Mouse (Mus musculus): ENCODE results near the gene Uhrf1. TPM values are rescaled to one million over a fixed set of nuclear protein-coding genes. Genes with fewer than 3 reads are reported as not detected.
A peak's percentile ranks its signal among the peaks of the same experiment; 100 is the strongest.

Uhrf1 gene
- polyA plus RNA-seq, 1 experiment = 22.6 TPM

DNA sequence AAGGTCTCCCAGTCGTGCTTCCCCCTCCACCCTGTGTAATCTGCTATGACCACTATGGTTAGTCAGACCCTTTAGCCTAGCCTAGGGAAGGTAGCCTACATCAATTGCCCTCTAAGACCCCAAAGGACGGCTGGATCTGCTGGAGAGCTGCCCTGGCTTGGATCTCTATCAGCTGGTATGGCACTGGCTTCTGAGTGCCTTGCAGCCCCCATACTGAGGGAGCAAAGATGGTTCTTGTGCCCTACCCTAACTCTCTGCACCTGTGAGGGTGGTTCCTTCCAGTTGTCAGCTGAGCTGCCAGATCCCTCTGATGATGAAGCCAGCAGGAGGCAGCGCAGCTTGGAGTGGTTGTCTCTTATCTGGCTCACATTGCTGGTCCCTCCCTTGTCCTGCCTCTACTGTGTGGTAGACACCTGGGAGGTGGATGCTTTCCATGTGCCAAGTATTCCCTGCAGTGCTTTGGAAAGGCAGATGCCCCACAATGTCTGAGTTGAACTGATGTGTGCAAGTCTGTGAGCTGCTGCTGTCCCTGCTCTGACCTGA is 56.1 kb downstream of the Uhrf1 start:
- Histone ChIP-seq H3K27me3 (replicated peaks) (no peaks in the 10 kb centered on the region), H3K4me3 (replicated peaks) (peak overlapping the region; percentile 10), H3K9me3 (no peaks in the 10 kb centered on the region), H3K4me1 (peaks cover 91% of the 10 kb centered on the region), H3K36me3 (replicated peaks; ENCODE audit: low read length) (peaks cover 92% of the 10 kb centered on the region)
- TF ChIP-seq FLI1 (IDR thresholded peaks at IDR 0.05; ENCODE audit: low read length) = no peak
- TF ChIP-seq GATA1 (IDR thresholded peaks at IDR 0.05; ENCODE audit: borderline replicate concordance, low read length) = no peak

DNA sequence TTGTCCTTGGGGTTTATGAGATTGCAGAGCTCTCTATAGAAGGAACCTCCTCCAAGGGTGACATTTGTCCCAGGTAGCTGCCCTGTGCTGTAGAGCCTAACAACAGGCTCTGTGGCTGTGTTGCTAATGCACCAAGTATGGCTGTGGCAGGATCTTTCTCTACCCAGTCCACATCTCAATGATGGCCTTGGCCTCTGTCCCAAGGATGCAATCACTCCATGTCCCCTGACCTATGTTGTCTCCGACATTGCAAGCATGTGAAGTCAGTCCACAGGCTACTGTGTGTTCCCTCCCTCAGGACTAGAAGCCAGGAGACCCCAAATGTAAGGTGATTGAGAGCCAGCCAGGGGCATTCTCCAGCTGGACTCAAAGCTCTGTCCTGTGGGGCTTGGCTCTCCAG is 56.7 kb downstream of the Uhrf1 start:
- Histone ChIP-seq H3K9me3 (no peaks in the 10 kb centered on the region), H3K4me1 (peaks cover 97% of the 10 kb centered on the region), H3K36me3 (replicated peaks; ENCODE audit: low read length) (peaks cover 90% of the 10 kb centered on the region), H3K27me3 (replicated peaks) (no peaks in the 10 kb centered on the region), H3K4me3 (replicated peaks) (peak overlapping the region; percentile 43)
- no peak for TF ChIP-seq FLI1 (IDR thresholded peaks at IDR 0.05; ENCODE audit: low read length)
- no peak for TF ChIP-seq GATA1 (IDR thresholded peaks at IDR 0.05; ENCODE audit: borderline replicate concordance, low read length)

DNA sequence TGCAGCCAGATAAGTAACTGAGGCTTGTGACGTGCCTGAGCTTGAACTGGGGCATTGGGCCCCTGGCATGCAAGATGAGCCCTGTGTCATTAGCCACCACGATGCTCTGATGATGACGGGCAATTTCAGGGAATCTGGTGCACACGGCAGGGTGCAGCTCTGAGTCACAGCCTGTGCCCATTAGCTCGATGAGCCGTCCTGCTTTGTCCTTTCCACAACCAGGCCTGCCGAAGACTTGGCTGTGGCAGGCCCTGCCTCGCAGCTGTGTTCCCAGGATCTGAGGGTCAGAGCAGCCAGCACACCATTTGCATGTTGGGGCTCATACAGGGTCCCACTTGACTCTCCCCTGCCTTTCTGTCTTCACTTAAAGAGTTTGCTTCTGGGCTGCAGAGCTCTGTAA is 57.3 kb downstream of the Uhrf1 start:
- TF ChIP-seq GATA1 (IDR thresholded peaks at IDR 0.05; ENCODE audit: borderline replicate concordance, low read length) (peak; percentile 83; the same call in 2 of the 3 replicates), FLI1 (IDR thresholded peaks at IDR 0.05; ENCODE audit: low read length) (no peak)
- Histone ChIP-seq H3K9me3 (no peaks in the 10 kb centered on the region), H3K4me3 (replicated peaks) (peak overlapping the region; percentile 31), H3K36me3 (replicated peaks; ENCODE audit: low read length) (peaks cover 90% of the 10 kb centered on the region), H3K4me1 (peaks cover 98% of the 10 kb centered on the region), H3K27me3 (replicated peaks) (no peaks in the 10 kb centered on the region)

DNA sequence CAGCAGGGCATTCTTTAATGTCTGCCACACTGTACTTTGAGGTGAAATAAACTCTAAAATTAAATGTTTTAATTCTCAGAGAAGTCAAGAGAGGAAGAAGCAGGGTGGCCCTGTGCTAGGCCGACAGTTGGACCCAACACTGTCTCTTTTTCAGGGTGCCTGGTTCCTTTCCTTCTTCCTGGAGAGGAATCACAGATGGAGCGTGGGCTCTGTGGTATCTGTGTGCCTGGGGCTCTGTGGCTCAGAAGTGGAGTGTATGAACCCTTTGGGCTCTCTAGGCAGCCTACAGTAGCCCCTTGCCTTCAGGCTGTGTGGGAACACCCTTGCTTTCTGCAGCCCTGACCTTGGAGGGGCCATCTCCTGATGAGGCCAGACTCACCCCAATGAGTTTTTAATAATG is 58.4 kb downstream of the Uhrf1 start:
- Histone ChIP-seq H3K27me3 (replicated peaks) (no peaks in the 10 kb centered on the region), H3K36me3 (replicated peaks; ENCODE audit: low read length) (peaks cover 86% of the 10 kb centered on the region), H3K4me1 (peaks cover 98% of the 10 kb centered on the region), H3K4me3 (replicated peaks) (peak overlapping the region; percentile 44), H3K9me3 (no peaks in the 10 kb centered on the region)
- TF ChIP-seq FLI1 (IDR thresholded peaks at IDR 0.05; ENCODE audit: low read length) (no peak), GATA1 (IDR thresholded peaks at IDR 0.05; ENCODE audit: borderline replicate concordance, low read length) (no peak)

DNA sequence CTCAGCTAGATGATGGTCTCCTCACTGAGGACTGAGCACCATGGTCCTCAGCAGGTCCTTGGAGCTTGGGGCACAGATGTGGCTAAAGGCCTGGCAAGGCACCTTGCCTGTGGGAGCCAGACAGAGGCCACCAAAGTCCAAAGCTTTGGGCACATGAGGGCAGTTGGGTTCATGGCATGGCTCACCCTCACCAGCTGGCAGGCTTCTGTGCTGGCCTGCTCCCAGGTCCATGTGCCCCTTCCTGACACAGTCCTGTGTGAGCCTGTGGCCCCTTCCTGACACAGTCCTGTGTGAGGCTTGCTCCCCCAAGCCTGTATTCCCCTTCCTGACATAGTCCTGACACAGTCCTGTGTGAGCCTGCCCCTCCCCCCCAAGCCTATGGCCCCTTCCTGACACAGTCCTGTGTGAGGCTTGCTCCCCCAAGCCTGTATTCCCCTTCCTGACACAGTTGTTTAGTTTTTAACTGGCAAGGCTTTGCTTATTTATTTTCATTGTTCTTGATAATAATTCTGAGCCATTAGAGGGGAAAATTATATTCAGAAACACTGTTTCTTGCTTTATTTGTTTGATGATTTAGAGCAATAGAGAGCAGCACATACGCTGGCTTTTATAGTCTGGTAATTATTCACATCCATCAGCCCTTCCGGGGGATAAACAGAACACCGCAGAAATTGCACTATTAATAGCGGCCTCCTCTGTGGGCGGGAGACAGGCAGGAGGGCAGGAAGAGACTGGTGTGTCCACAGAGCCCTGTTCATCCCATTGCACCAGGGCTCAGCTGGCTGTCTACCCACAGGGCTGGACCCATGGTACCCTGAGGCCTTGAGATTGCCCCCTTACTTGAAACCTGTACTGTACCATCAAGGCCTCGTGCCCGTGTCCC is 62.9 kb downstream of the Uhrf1 start:
- Histone ChIP-seq H3K4me3 (replicated peaks) (peak overlapping the region; percentile 78), H3K9me3 (no peaks in the 10 kb centered on the region), H3K36me3 (replicated peaks; ENCODE audit: low read length) (peaks cover 92% of the 10 kb centered on the region), H3K4me1 (peaks cover 100% of the 10 kb centered on the region), H3K27me3 (replicated peaks) (no peaks in the 10 kb centered on the region)
- no peak for TF ChIP-seq GATA1 (IDR thresholded peaks at IDR 0.05; ENCODE audit: borderline replicate concordance, low read length)
- no peak for TF ChIP-seq FLI1 (IDR thresholded peaks at IDR 0.05; ENCODE audit: low read length)

DNA sequence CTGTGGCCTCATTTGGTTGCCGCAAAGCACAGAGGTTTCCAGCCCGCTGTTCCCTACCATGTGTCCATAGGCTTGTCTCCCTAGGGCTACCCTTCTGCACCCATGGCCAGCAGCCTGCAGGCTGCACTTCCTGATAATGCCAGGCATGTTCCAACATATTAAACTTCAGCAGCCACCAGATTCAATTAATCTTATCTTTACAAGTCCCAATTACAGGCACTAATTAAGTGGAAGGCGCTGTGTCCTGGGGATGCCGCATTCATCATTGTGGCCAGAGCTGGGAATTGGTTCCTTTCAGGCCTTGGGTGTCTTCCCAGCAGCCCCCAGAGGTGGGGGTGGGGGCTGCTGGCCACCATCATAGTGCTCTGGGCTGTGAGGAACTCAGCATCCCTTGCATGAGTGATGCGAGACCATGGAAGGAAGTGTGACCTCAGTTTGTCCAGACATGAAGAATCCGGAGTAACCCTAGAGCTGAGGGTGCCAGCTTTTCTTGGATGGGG is 65.2 kb downstream of the Uhrf1 start:
- no peaks in the 10 kb centered on the region for H3K27me3 ChIP-seq (replicated peaks)
- H3K4me3 ChIP-seq (replicated peaks) = no peak overlapping the region
- no peak for TF ChIP-seq GATA1 (IDR thresholded peaks at IDR 0.05; ENCODE audit: borderline replicate concordance, low read length)
- no peak for TF ChIP-seq FLI1 (IDR thresholded peaks at IDR 0.05; ENCODE audit: low read length)
- peaks cover 94% of the 10 kb centered on the region for H3K36me3 ChIP-seq (replicated peaks; ENCODE audit: low read length)
- H3K4me1 ChIP-seq = peaks cover 94% of the 10 kb centered on the region
- no peaks in the 10 kb centered on the region for H3K9me3 ChIP-seq

DNA sequence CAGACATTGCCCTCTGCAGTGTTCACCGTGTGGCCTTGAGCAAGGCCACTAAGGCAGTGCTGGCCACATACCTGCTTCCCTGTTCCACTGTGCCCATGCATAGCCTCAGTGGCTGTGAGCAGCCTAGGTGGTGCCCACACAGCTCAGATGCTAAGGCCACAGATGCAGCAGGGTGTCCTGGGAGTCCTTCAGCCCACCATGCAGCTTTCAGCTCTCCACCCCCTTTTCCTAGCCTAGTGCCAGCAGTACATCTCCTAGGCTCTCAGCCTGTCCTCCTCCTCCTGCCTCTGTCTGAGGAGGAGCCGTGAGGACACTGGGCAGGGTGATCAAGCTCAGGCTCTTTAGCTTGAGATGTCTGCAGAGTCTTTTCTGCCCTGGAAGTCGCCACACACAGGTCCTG is 67.0 kb downstream of the Uhrf1 start:
- Histone ChIP-seq H3K4me3 (replicated peaks) (peak overlapping the region; percentile 15), H3K27me3 (replicated peaks) (no peaks in the 10 kb centered on the region), H3K9me3 (no peaks in the 10 kb centered on the region), H3K4me1 (peaks cover 93% of the 10 kb centered on the region), H3K36me3 (replicated peaks; ENCODE audit: low read length) (peaks cover 96% of the 10 kb centered on the region)
- TF ChIP-seq GATA1 (IDR thresholded peaks at IDR 0.05; ENCODE audit: borderline replicate concordance, low read length) (no peak), FLI1 (IDR thresholded peaks at IDR 0.05; ENCODE audit: low read length) (no peak)

DNA sequence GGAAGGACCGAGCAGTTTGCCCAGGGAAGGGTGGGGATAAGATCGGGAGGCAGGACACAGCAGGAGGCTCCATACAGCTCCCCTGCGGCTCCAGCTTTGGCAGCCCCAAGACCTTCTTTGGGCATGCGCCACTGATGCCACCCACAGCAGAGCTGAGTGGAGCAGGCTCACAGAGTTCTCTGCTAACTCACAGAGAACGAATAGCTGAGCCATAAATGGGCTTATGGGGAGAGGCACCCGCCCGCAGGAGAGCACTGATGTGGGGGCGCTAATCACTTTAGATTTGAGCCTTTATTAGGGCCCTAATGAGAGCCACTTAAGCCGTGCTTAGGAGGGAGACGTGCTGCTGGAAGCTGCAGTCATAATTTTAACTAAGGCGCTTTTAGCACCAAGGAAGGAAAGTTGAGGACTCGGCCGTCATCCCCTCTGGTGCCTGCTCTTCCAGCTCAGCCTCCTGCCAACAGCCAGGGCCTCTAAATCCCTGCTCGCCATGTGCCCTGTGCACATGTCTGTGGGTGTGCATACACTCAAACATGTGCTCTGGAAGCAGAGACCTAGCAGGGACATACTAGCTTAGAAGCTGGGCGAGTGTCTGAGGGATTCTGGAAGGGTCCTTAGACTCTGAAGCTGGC is 68.0 kb downstream of the Uhrf1 start:
- H3K4me3 ChIP-seq (replicated peaks) = no peak overlapping the region
- H3K27me3 ChIP-seq (replicated peaks) = no peaks in the 10 kb centered on the region
- TF ChIP-seq FLI1 (IDR thresholded peaks at IDR 0.05; ENCODE audit: low read length) (no peak), GATA1 (IDR thresholded peaks at IDR 0.05; ENCODE audit: borderline replicate concordance, low read length) (no peak)
- peaks cover 84% of the 10 kb centered on the region for H3K4me1 ChIP-seq
- H3K36me3 ChIP-seq (replicated peaks; ENCODE audit: low read length) = peaks cover 97% of the 10 kb centered on the region
- no peaks in the 10 kb centered on the region for H3K9me3 ChIP-seq

DNA sequence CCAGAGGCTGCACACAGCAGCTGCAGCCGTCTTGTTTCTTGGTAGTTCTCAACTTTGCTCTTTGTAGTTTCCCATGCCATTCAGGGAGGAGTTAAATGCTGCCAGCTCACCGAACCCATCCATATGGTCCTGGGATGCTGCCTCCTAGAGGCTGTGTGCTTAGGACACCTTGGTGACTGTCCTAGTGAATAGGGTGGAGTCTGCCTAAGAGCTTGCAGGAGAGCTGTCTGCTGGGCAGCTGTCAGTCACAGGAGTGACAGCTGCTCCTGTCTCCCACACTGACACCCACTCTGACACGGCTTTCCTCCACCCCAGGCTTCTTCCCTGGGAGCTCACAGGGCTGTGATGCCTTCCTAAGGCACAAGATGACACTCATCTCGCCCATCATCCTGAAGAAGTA is 69.0 kb downstream of the Uhrf1 start:
- peaks cover 74% of the 10 kb centered on the region for H3K4me1 ChIP-seq
- peaks cover 100% of the 10 kb centered on the region for H3K36me3 ChIP-seq (replicated peaks; ENCODE audit: low read length)
- H3K27me3 ChIP-seq (replicated peaks) = no peaks in the 10 kb centered on the region
- H3K4me3 ChIP-seq (replicated peaks) = no peak overlapping the region
- no peak for TF ChIP-seq GATA1 (IDR thresholded peaks at IDR 0.05; ENCODE audit: borderline replicate concordance, low read length)
- no peak for TF ChIP-seq FLI1 (IDR thresholded peaks at IDR 0.05; ENCODE audit: low read length)
- H3K9me3 ChIP-seq = no peaks in the 10 kb centered on the region

Other genes with a start within 250 kb of the Uhrf1 start
- 75.0 and 97.7 TPM in 2 replicates for gene Ubxn6, start 228.3 kb upstream of the Uhrf1 start, polyA plus RNA-seq (2012; ENCODE audit: insufficient read depth, low replicate concordance)
- 93.5 and 279 TPM in 2 replicates for gene Hdgfl2, start 223.7 kb upstream of the Uhrf1 start, polyA plus RNA-seq (2012; ENCODE audit: insufficient read depth, low replicate concordance)
- gene Plin4, start 193.5 kb upstream of the Uhrf1 start, polyA plus RNA-seq (2012; ENCODE audit: insufficient read depth, low replicate concordance) = not detected in 2 replicates
- not detected in 2 replicates for gene Plin5, start 185.7 kb upstream of the Uhrf1 start, polyA plus RNA-seq (2012; ENCODE audit: insufficient read depth, low replicate concordance)
- gene Lrg1, start 181.3 kb upstream of the Uhrf1 start, polyA plus RNA-seq (2012; ENCODE audit: insufficient read depth, low replicate concordance) = 2.7 TPM in 1 of 2 replicates, not detected in the other
- 19.4 and 37.0 TPM in 2 replicates for gene Sema6b, start 163.0 kb upstream of the Uhrf1 start, polyA plus RNA-seq (2012; ENCODE audit: insufficient read depth, low replicate concordance)
- gene Tnfaip8l1, start 140.8 kb upstream of the Uhrf1 start, polyA plus RNA-seq (2012; ENCODE audit: insufficient read depth, low replicate concordance) = 0.94 and 3.0 TPM in 2 replicates
- 13.4 and 39.8 TPM in 2 replicates for gene Mydgf, start 119.4 kb upstream of the Uhrf1 start, polyA plus RNA-seq (2012; ENCODE audit: insufficient read depth, low replicate concordance)
- gene Dpp9, start 84.4 kb upstream of the Uhrf1 start, polyA plus RNA-seq (2012; ENCODE audit: insufficient read depth, low replicate concordance) = 55.6 and 60.2 TPM in 2 replicates
- gene Fem1a, start 46.5 kb upstream of the Uhrf1 start, polyA plus RNA-seq (2012; ENCODE audit: insufficient read depth, low replicate concordance) = 9.5 and 11.2 TPM in 2 replicates
- gene Ticam1, start 26.5 kb upstream of the Uhrf1 start, polyA plus RNA-seq (2012; ENCODE audit: insufficient read depth, low replicate concordance) = 13.7 and 27.2 TPM in 2 replicates
- gene Plin3, start 10.4 kb upstream of the Uhrf1 start, polyA plus RNA-seq (2012; ENCODE audit: insufficient read depth, low replicate concordance) = 4.6 and 21.3 TPM in 2 replicates
- gene Arrdc5, start 3.0 kb upstream of the Uhrf1 start, polyA plus RNA-seq (2012; ENCODE audit: insufficient read depth, low replicate concordance) = not detected in 2 replicates
- gene Kdm4b, start 22.7 kb downstream of the Uhrf1 start, polyA plus RNA-seq (2012; ENCODE audit: insufficient read depth, low replicate concordance) = 31.1 and 55.9 TPM in 2 replicates
- 24.6 and 26.9 TPM in 2 replicates for gene Ptprs, start 173.2 kb downstream of the Uhrf1 start, polyA plus RNA-seq (2012; ENCODE audit: insufficient read depth, low replicate concordance)
- gene Znrf4, start 209.1 kb downstream of the Uhrf1 start, polyA plus RNA-seq (2012; ENCODE audit: insufficient read depth, low replicate concordance) = 0.22 TPM in 1 of 2 replicates, not detected in the other